Mouse (Mus musculus): ENCODE results near the gene Ogt. TPM values are rescaled to one million over a fixed set of nuclear protein-coding genes. Genes with fewer than 3 reads are reported as not detected.

Gene Ogt
- polyA plus RNA-seq (2015; fragmentation: Nextera tagmentation; extraction: Ambion mirVana) = 44.0 and 52.2 TPM in 2 replicates

GRCm38 (mm10) chrX:101639741-101640166 lies at the start of gene Ogt:
Gene Ogt, plus strand, starts transcription at chrX:101640060.

GRCm38 (mm10) chrX:101733828-101734319 lies 94.0 kb downstream of the Ogt start, which contains the start of gene Cxcr3:
Gene Cxcr3, minus strand, starts transcription at chrX:101734269.

Other genes starting within 250 kb of the Ogt start
- 16.3 and 16.5 TPM in 2 replicates for gene Zmym3, start 219.2 kb upstream of the Ogt start, polyA plus RNA-seq (2015; fragmentation: Nextera tagmentation; extraction: Ambion mirVana)
- 137 and 153 TPM in 2 replicates for gene Nono, start 210.7 kb upstream of the Ogt start, polyA plus RNA-seq (2015; fragmentation: Nextera tagmentation; extraction: Ambion mirVana)
- 5.8 and 6.5 TPM in 2 replicates for gene Itgb1bp2, start 191.0 kb upstream of the Ogt start, polyA plus RNA-seq (2015; fragmentation: Nextera tagmentation; extraction: Ambion mirVana)
- gene Taf1, start 107.3 kb upstream of the Ogt start, polyA plus RNA-seq (2015; fragmentation: Nextera tagmentation; extraction: Ambion mirVana) = 4.4 and 5.9 TPM in 2 replicates
- gene Cxcr3, start 94.2 kb downstream of the Ogt start, polyA plus RNA-seq (2015; fragmentation: Nextera tagmentation; extraction: Ambion mirVana) = 0.12 and 0.35 TPM in 2 replicates
- 0.13 TPM in 1 of 2 replicates, not detected in the other for gene Gm4779, start 154.4 kb downstream of the Ogt start, polyA plus RNA-seq (2015; fragmentation: Nextera tagmentation; extraction: Ambion mirVana)
- 0.25 and 0.29 TPM in 2 replicates for gene 8030474K03Rik, start 154.6 kb downstream of the Ogt start, polyA plus RNA-seq (2015; fragmentation: Nextera tagmentation; extraction: Ambion mirVana)
- 10.2 and 12.6 TPM in 2 replicates for gene Nhsl2, start 209.3 kb downstream of the Ogt start, polyA plus RNA-seq (2015; fragmentation: Nextera tagmentation; extraction: Ambion mirVana)